Mouse (Mus musculus) limb, embryonic 14.5 days (tissue): ENCODE results near the gene Ppl. TPM values are rescaled to one million over a fixed set of nuclear protein-coding genes. Genes with fewer than 3 reads are reported as not detected.
A peak's percentile ranks its signal among the peaks of the same experiment; 100 is the strongest.

Experiments
- ATAC-seq: fragments of 200-750 bp; cut with Nextera tagmentation; 2 replicates; pipeline ENCODE4 v1.8.0; 2017; ENCODE audit warnings: low read depth, moderate number of reproducible peaks, moderate TSS enrichment; ENCODE audit not compliant: low FRiP score
- DNase-seq: peaks from one replicate; pipeline ENCODE4 v3.0.0-alpha.2; 2015; ENCODE audit warnings: low spot score
- H3K27ac ChIP-seq: fragments of 300-500 bp; sonication (generic); replicated peaks from 2 replicates; pipeline ENCODE4 v1.5.1; 2014; ENCODE audit warnings: low read depth, mild to moderate bottlenecking, low read length, moderate library complexity, mixed read lengths
- H3K27me3 ChIP-seq: fragments of 300-500 bp; sonication (generic); 2 replicates; pipeline ENCODE4 v1.6.1; 2014; ENCODE audit warnings: low read length, mixed read lengths; ENCODE audit not compliant: control insufficient read depth, insufficient read depth
- H3K36me3 ChIP-seq: fragments of 300-500 bp; sonication (generic); 2 replicates; pipeline ENCODE4 v1.6.1; 2014; ENCODE audit warnings: mild to moderate bottlenecking, low read length, moderate library complexity, mixed read lengths; ENCODE audit not compliant: control insufficient read depth, insufficient read depth
- H3K4me1 ChIP-seq: fragments of 300-500 bp; sonication (generic); 2 replicates; pipeline ENCODE4 v1.6.1; 2014; ENCODE audit warnings: antibody characterized with exemption, low read length, mixed read lengths; ENCODE audit not compliant: control insufficient read depth, insufficient read depth
- H3K4me2 ChIP-seq: fragments of 300-500 bp; sonication (generic); replicated peaks from 2 replicates; pipeline ENCODE4 v1.6.1; 2014; ENCODE audit warnings: low read depth, mild to moderate bottlenecking, low read length, moderate library complexity; ENCODE audit not compliant: severe bottlenecking
- H3K4me3 ChIP-seq: fragments of 300-500 bp; sonication (generic); replicated peaks from 2 replicates; pipeline ENCODE4 v1.5.1; 2014; ENCODE audit warnings: low read length
- H3K9ac ChIP-seq: fragments of 300-500 bp; sonication (generic); 2 replicates; pipeline ENCODE4 v1.6.1; 2014; ENCODE audit warnings: mild to moderate bottlenecking, low read depth, low read length, moderate library complexity; ENCODE audit not compliant: severe bottlenecking
- H3K9me3 ChIP-seq: fragments of 300-500 bp; sonication (generic); 2 replicates; pipeline ENCODE4 v1.6.1; 2016; ENCODE audit warnings: low read length; ENCODE audit not compliant: control insufficient read depth
- POLR2A ChIP-seq: fragments of 200-500 bp; IDR thresholded peaks from 2 replicates; pipeline ENCODE4 v1.8.0; 2012; ENCODE audit warnings: inconsistent platforms, mild to moderate bottlenecking, moderate library complexity, borderline replicate concordance; ENCODE audit not compliant: insufficient read depth, insufficient read length; ENCODE audit errors: extremely low read depth
- WGBS: fragments of 180-500 bp; shearing (Covaris S2); extraction: QIAGEN DNeasy Blood & Tissue Kit; methylation state at CpG from one replicate; pipeline ENCODE4 v1.1.7; 2014; 5-methylcytosine and 5-hydroxymethylcytosine counted together
- polyA plus RNA-seq, 2 experiments: library from polyadenylated mRNA; depleted of rRNA in 1 of 2; stranded (reverse) in 1 of 2; unstranded in 1 of 2; fragments of >200 nt; fragmentation: Nextera tagmentation in 1 of 2; extraction: Ambion mirVana in 1 of 2; gene quantifications; 2 replicates each; pipeline versions ENCODE4 v1.2.1 to v1.2.3; 2012 to 2014

Gene Ppl
- polyA plus RNA-seq, 2 experiments, result 15.6 to 33.7 TPM

GRCm38 (mm10) chr16:5130196-5130595, 2.0 kb downstream of the Ppl start:
- 38% methylated on average over 2 of the region's 2 CpGs for WGBS
- no peak overlapping the region for H3K27ac ChIP-seq
- peaks cover 5% of the 10 kb centered on the region; the same call in 1 of the 2 replicates for H3K4me1 ChIP-seq
- no peak for TF ChIP-seq POLR2A
- no peak overlapping the region for H3K4me2 ChIP-seq
- no peaks in the 10 kb centered on the region for H3K9me3 ChIP-seq
- peaks cover 46% of the 10 kb centered on the region for H3K27me3 ChIP-seq
- H3K4me3 ChIP-seq, result no peak overlapping the region
- H3K36me3 ChIP-seq, result no peaks in the 10 kb centered on the region
- DNase-seq (no peak), ATAC-seq (no peak)
- no peak overlapping the region for H3K9ac ChIP-seq

GRCm38 (mm10) chr16:5123476-5123875, 8.7 kb downstream of the Ppl start:
- WGBS, result 57% methylated on average over 6 of the region's 6 CpGs
- Histone ChIP-seq H3K27ac (no peak overlapping the region), H3K9me3 (no peaks in the 10 kb centered on the region), H3K9ac (no peak overlapping the region), H3K36me3 (no peaks in the 10 kb centered on the region), H3K4me3 (no peak overlapping the region), H3K27me3 (no peaks in the 10 kb centered on the region), H3K4me1 (no peaks in the 10 kb centered on the region), H3K4me2 (no peak overlapping the region)
- TF ChIP-seq POLR2A, result no peak
- DNase-seq (no peak), ATAC-seq (no peak)

GRCm38 (mm10) chr16:5119845-5120244, 12.4 kb downstream of the Ppl start:
- no peak overlapping the region for H3K27ac ChIP-seq
- no peak overlapping the region for H3K4me3 ChIP-seq
- no peaks in the 10 kb centered on the region for H3K9me3 ChIP-seq
- H3K9ac ChIP-seq, result no peak overlapping the region
- no peak for DNase-seq
- H3K4me1 ChIP-seq, result no peaks in the 10 kb centered on the region
- 78% methylated on average over 4 of the region's 4 CpGs for whole genome bisulfite sequencing
- H3K27me3 ChIP-seq, result no peaks in the 10 kb centered on the region
- H3K4me2 ChIP-seq, result no peak overlapping the region
- H3K36me3 ChIP-seq, result no peaks in the 10 kb centered on the region
- TF ChIP-seq POLR2A, result no peak
- ATAC-seq, result peak; percentile 62; the same call in 1 of the 2 replicates

GRCm38 (mm10) chr16:5119385-5119784, 12.8 kb downstream of the Ppl start:
- no peak overlapping the region for H3K9ac ChIP-seq

GRCm38 (mm10) chr16:5113582-5113981, 18.6 kb downstream of the Ppl start:
- ATAC-seq (peak; percentile 63), DNase-seq (peak; percentile 27)
- TF ChIP-seq POLR2A, result no peak
- no peak overlapping the region for H3K4me2 ChIP-seq
- H3K4me3 ChIP-seq, result no peak overlapping the region
- H3K4me1 ChIP-seq, result peaks cover 3% of the 10 kb centered on the region; the same call in 1 of the 2 replicates
- H3K27ac ChIP-seq, result no peak overlapping the region
- H3K9me3 ChIP-seq, result no peaks in the 10 kb centered on the region
- WGBS, result 56% methylated on average over 2 of the region's 2 CpGs
- no peaks in the 10 kb centered on the region for H3K36me3 ChIP-seq
- no peak overlapping the region for H3K9ac ChIP-seq
- H3K27me3 ChIP-seq, result no peaks in the 10 kb centered on the region

More at GRCm38 (mm10) chr16:5119385-5119784, 12.8 kb downstream of the Ppl start:
- TF ChIP-seq POLR2A, result no peak
- no peaks in the 10 kb centered on the region for H3K4me1 ChIP-seq
- H3K27me3 ChIP-seq, result no peaks in the 10 kb centered on the region
- no peaks in the 10 kb centered on the region for H3K36me3 ChIP-seq
- WGBS, result 73% methylated on average over 4 of the region's 4 CpGs
- no peak overlapping the region for H3K4me2 ChIP-seq
- DNase-seq, result no peak
- no peaks in the 10 kb centered on the region for H3K9me3 ChIP-seq
- no peak overlapping the region for H3K4me3 ChIP-seq
- no peak overlapping the region for H3K27ac ChIP-seq
- no peak for ATAC-seq
